Mouse (Mus musculus) testis, adult 10 weeks (tissue): ENCODE measurements around the gene Esyt2. TPM values are rescaled to one million over a fixed set of nuclear protein-coding genes. Genes with fewer than 3 reads are reported as not detected.

ENCODE experiments used
- polyA plus RNA-seq: library from polyadenylated mRNA; stranded (reverse); fragments of 350-450 nt; fragmentation: Illumina TruSeq; extraction: RNeasy Lipid Tissue Mini Kit (QIAGEN cat#74804); gene quantifications from one replicate; pipeline ENCODE4 v1.2.3, GENCODE M21; 2014; ENCODE audit warnings: low read depth, low replicate concordance

Gene Esyt2
- 30.8 TPM for polyA plus RNA-seq

GRCm38 (mm10) chr12:116280653-116281364 lies at the start of gene Esyt2:
Esyt2 (plus strand) TSS chr12:116281196.

GRCm38 (mm10) chr12:116262555-116263341 lies 18.2 kb upstream of the Esyt2 start, which contains the start of gene Wdr60:
Wdr60 (minus strand) TSS chr12:116263022.

GRCm38 (mm10) chr12:116275086-116275485 lies 5.9 kb upstream of the Esyt2 start, which contains the start of gene Gm11027:
Gm11027 (plus strand) TSS chr12:116275386.

GRCm38 (mm10) chr12:116405045-116405835 lies 124.2 kb downstream of the Esyt2 start, which contains the start of gene Ncapg2:
Ncapg2 (plus strand) TSS chr12:116405402.

Other genes starting within 250 kb of the Esyt2 start
- gene Zfp386, start 233.5 kb upstream of the Esyt2 start, polyA plus RNA-seq, result 66.1 TPM
- gene Vipr2, start 203.5 kb upstream of the Esyt2 start, polyA plus RNA-seq, result not detected
- 88.4 TPM for gene Wdr60, start 18.2 kb upstream of the Esyt2 start, polyA plus RNA-seq
- not detected for gene Gm11027, start 5.8 kb upstream of the Esyt2 start, polyA plus RNA-seq
- gene Ncapg2, start 124.2 kb downstream of the Esyt2 start, polyA plus RNA-seq, result 42.0 TPM
- 0.63 TPM for gene Ptprn2, start 204.5 kb downstream of the Esyt2 start, polyA plus RNA-seq